Mouse (Mus musculus): ENCODE measurements around the gene Vmn2r55. TPM values are rescaled to one million over a fixed set of nuclear protein-coding genes. Genes with fewer than 3 reads are reported as not detected.

The Vmn2r55 gene
- polyA plus RNA-seq (2015; fragmentation: Illumina TruSeq; extraction: RNeasy Lipid Tissue Mini Kit (QIAGEN cat#74804); ENCODE audit: low read depth, low replicate concordance), result not detected

DNA sequence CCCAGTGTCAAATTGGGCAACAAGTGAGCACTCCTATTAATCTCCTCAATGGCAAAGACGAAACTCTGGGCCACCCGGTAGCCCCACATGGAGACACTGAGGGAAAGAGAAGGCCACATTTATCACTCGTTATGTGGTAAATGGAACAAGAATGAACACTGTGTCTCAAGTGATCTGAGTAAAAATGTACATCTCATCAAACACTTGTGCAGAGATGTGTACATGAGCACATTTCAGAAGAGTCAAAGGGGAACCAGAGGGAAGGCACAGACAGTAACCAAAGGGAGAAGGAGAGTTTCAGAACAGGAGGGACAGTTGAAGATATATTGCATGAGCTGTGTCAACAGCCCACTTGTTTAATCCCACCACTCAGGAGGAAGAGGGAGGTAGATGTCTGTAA lies at the start of gene Vmn2r55:
Gene Vmn2r55 (minus strand): TSS at position 101 of the 400 bp plus-strand sequence.

GRCm38 (mm10) chr7:12640219-12640618 lies 44.6 kb downstream of the Vmn2r55 start, which contains the start of gene Vmn2r54:
Gene Vmn2r54 (minus strand): TSS chr7:12640319.

DNA sequence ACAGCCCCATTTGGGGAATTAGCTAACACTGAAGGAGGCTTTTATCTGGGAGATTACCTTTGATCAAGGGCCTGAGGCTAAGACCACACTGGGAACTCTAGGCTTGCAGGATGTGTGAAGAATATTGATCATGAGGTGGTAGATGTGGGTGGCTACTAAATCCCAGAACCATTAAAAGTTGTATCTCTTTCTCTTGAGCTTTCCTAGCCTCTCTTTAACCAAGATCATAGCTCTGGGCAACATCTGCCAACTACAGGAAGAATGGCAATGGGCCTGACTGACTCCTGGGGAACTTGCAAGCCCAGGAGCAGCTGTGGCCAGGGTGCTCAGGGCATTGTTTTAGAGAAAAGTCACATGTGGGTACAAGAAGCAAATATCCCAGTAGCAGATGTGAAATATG lies 76.1 kb downstream of the Vmn2r55 start, which contains the start of gene Vmn2r53:
Gene Vmn2r53 (minus strand): TSS at position 101 of the 400 bp plus-strand sequence.

Other genes with a start within 250 kb of the Vmn2r55 start
- gene Zfp606, start 206.7 kb downstream of the Vmn2r55 start, polyA plus RNA-seq (2015; fragmentation: Illumina TruSeq; extraction: RNeasy Lipid Tissue Mini Kit (QIAGEN cat#74804); ENCODE audit: low read depth, low replicate concordance), result 11.6 TPM
- not detected for gene 2900092C05Rik, start 172.5 kb downstream of the Vmn2r55 start, polyA plus RNA-seq (2015; fragmentation: Illumina TruSeq; extraction: RNeasy Lipid Tissue Mini Kit (QIAGEN cat#74804); ENCODE audit: low read depth, low replicate concordance)
- gene Vmn2r53, start 76.2 kb downstream of the Vmn2r55 start, polyA plus RNA-seq (2015; fragmentation: Illumina TruSeq; extraction: RNeasy Lipid Tissue Mini Kit (QIAGEN cat#74804); ENCODE audit: low read depth, low replicate concordance), result not detected
- not detected for gene Vmn2r54, start 44.7 kb downstream of the Vmn2r55 start, polyA plus RNA-seq (2015; fragmentation: Illumina TruSeq; extraction: RNeasy Lipid Tissue Mini Kit (QIAGEN cat#74804); ENCODE audit: low read depth, low replicate concordance)
- gene Vmn2r56, start 50.0 kb upstream of the Vmn2r55 start, polyA plus RNA-seq (2015; fragmentation: Illumina TruSeq; extraction: RNeasy Lipid Tissue Mini Kit (QIAGEN cat#74804); ENCODE audit: low read depth, low replicate concordance), result not detected
- gene Zscan18, start 118.6 kb upstream of the Vmn2r55 start, polyA plus RNA-seq (2015; fragmentation: Illumina TruSeq; extraction: RNeasy Lipid Tissue Mini Kit (QIAGEN cat#74804); ENCODE audit: low read depth, low replicate concordance), result 17.1 TPM
- gene Zfp329, start 133.9 kb upstream of the Vmn2r55 start, polyA plus RNA-seq (2015; fragmentation: Illumina TruSeq; extraction: RNeasy Lipid Tissue Mini Kit (QIAGEN cat#74804); ENCODE audit: low read depth, low replicate concordance), result 17.6 TPM
- gene Zfp110, start 149.8 kb upstream of the Vmn2r55 start, polyA plus RNA-seq (2015; fragmentation: Illumina TruSeq; extraction: RNeasy Lipid Tissue Mini Kit (QIAGEN cat#74804); ENCODE audit: low read depth, low replicate concordance), result 12.9 TPM
- gene Zfp128, start 196.2 kb upstream of the Vmn2r55 start, polyA plus RNA-seq (2015; fragmentation: Illumina TruSeq; extraction: RNeasy Lipid Tissue Mini Kit (QIAGEN cat#74804); ENCODE audit: low read depth, low replicate concordance), result 6.8 TPM
- 9.1 TPM for gene Zscan22, start 212.8 kb upstream of the Vmn2r55 start, polyA plus RNA-seq (2015; fragmentation: Illumina TruSeq; extraction: RNeasy Lipid Tissue Mini Kit (QIAGEN cat#74804); ENCODE audit: low read depth, low replicate concordance)
- 684 TPM for gene Rps5, start 237.3 kb upstream of the Vmn2r55 start, polyA plus RNA-seq (2015; fragmentation: Illumina TruSeq; extraction: RNeasy Lipid Tissue Mini Kit (QIAGEN cat#74804); ENCODE audit: low read depth, low replicate concordance)
- 1.1 TPM for gene Rnf225, start 242.4 kb upstream of the Vmn2r55 start, polyA plus RNA-seq (2015; fragmentation: Illumina TruSeq; extraction: RNeasy Lipid Tissue Mini Kit (QIAGEN cat#74804); ENCODE audit: low read depth, low replicate concordance)